Mouse (Mus musculus) liver, embryonic 14.5 days (tissue): ENCODE results near the gene Strada.

Experiments
- CTCF ChIP-seq: IDR thresholded peaks from 2 replicates; pipeline ENCODE4 v1.5.1; 2016; ENCODE audit warnings: antibody characterized with exemption, low read depth, control low read depth
- EP300 ChIP-seq: IDR thresholded peaks from 2 replicates; pipeline ENCODE4 v1.6.1; 2016; ENCODE audit warnings: antibody characterized with exemption, low read depth

GRCm38 (mm10) chr11:106154091-106154490 lies 47.9 kb downstream of the Strada start:
- TF ChIP-seq CTCF (no peak), EP300 (no peak)
